Comparison of ENCODE assay signal across 17 mouse cellular contexts in the genomic region with DNA sequence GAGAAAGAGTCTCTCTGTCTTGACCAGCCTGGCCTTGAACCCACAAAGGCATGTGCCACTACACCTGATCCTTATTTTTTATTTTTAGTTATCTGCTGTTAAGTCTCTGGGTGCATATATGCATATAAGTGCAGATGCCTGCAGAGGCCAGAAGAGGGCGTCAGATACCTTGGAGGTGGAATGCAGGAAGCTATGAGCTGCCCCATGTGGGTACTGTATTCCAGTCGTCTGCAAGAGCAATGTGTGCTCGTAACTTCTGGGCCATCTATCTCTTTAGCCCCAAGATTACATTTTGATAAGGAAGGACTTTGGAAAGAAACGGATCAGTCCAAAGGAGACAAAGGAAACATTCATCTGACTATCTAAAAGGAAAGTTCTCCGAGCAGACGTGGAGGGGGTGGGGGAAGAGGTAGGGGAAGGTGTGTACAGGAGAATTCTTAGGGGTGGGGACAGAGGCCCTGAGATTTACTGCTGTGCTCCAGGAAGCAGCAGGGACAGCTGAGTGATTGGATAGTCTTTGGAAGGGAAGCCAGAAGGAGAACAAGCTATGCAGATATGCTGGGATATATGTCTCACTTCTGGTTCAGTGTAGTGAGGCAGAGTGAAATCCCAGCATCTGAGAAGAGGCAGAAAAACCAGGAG. TPM values are rescaled to one million over a fixed set of nuclear protein-coding genes. Genes with fewer than 3 reads are reported as not detected.
DNase-seq lines count a peak whose midpoint lies in the region; ATAC-seq and TF ChIP-seq lines count a peak whose summit lies in the region.
"Had no signal": no experiment of that assay in that cellular context is flagged by ENCODE, and none has a peak within 500 bp of the region (broad histone marks: within the 10 kb centered on the region; RNA-seq: fewer than 3 reads in every experiment).

No protein-coding gene starts in this region.

- no peak for TF ChIP-seq POLR2A in MEL (IDR thresholded peaks at IDR 0.05; ENCODE audit: control insufficient read depth in 1 of 2, insufficient read depth in 1 of 2, low read depth in 1 of 2, low read length in 2 of 2, poor library complexity in 1 of 2)
- no peak for TF ChIP-seq POLR2A in small intestine, adult 2 months (IDR thresholded peaks at IDR 0.05; ENCODE audit: low read depth, low read length)

- H3K27ac ChIP-seq in heart, embryonic 10.5 days = peak overlapping the region; percentile 90
- no peak overlapping the region for H3K27ac ChIP-seq in liver, embryonic 14.5 days
- H3K27ac ChIP-seq in liver, embryonic 11.5 days (ENCODE audit: low read depth, low read length) = no peak overlapping the region
- no peak overlapping the region for H3K27ac ChIP-seq in MEL (ENCODE audit: control insufficient read depth, low read depth, low read length)
- peak overlapping the region; percentile 73 for H3K27ac ChIP-seq in small intestine, adult 2 months (ENCODE audit: insufficient read depth, low read depth, low read length)
- H3K27ac ChIP-seq: embryonic facial prominence, embryonic 15.5 days; forebrain, embryonic 15.5 days; neural tube, embryonic 15.5 days had no signal

- peak; percentile 70 for TF ChIP-seq CTCF in liver, embryonic 14.5 days (IDR thresholded peaks at IDR 0.05; ENCODE audit: low read depth)
- peak; percentile 47 to 54 (median 53) for TF ChIP-seq CTCF in MEL (IDR thresholded peaks at IDR 0.05 in 2 of 3, conservative IDR thresholded peaks at IDR 0.05 in 1 of 3; ENCODE audit: control insufficient read depth in 1 of 3, insufficient read depth in 1 of 3, low read depth in 2 of 3, low read length in 3 of 3, poor library complexity in 1 of 3, severe bottlenecking in 1 of 3)
- peak; percentile 62; the same call in 1 of the 2 replicates for TF ChIP-seq CTCF in small intestine, adult 2 months (IDR thresholded peaks at IDR 0.05; ENCODE audit: extremely low read depth, insufficient read length, insufficient replicate concordance, low read depth, low read length)

- intact Hi-C loops in left cerebral cortex, postnatal 4 days (cut with DNase I) = no loop called here

- no peak for TF ChIP-seq EP300 in liver, embryonic 14.5 days (IDR thresholded peaks at IDR 0.05; ENCODE audit: low read depth)
- TF ChIP-seq EP300 in MEL (IDR thresholded peaks at IDR 0.05; ENCODE audit: low read depth in 1 of 2, low read length in 2 of 2) = no peak

- no peaks in the 10 kb centered on the region for H3K36me3 ChIP-seq in heart, embryonic 10.5 days
- no peaks in the 10 kb centered on the region for H3K36me3 ChIP-seq in liver, embryonic 14.5 days (replicated peaks; ENCODE audit: control insufficient read depth, insufficient read depth, low read depth)
- H3K36me3 ChIP-seq in liver, embryonic 11.5 days (ENCODE audit: control insufficient read depth, insufficient read depth, low read length) = no peaks in the 10 kb centered on the region
- H3K36me3 ChIP-seq in MEL (ENCODE audit: control insufficient read depth in 1 of 2, insufficient read depth in 2 of 2, low read length in 2 of 2) = peaks cover 0 to 6% of the 10 kb centered on the region in 2 experiments; a peak in 1 of 4 replicates
- H3K36me3 ChIP-seq in small intestine, adult 2 months (ENCODE audit: control insufficient read depth, insufficient read depth, low read length) = no peaks in the 10 kb centered on the region
- H3K36me3 ChIP-seq: embryonic facial prominence, embryonic 15.5 days; forebrain, embryonic 15.5 days; limb, embryonic 13.5 days; neural tube, embryonic 15.5 days had no signal

- H3K79me2 ChIP-seq in MEL (ENCODE audit: control insufficient read depth, insufficient read depth, low read length, poor library complexity) = no peaks in the 10 kb centered on the region

- no peak for DNase-seq in heart, embryonic 10.5 days (ENCODE audit: low spot score)
- no peak for DNase-seq in heart, adult 8-10 months (ENCODE audit: low spot score)
- no peak for DNase-seq in liver, embryonic 14.5 days (ENCODE audit: low read depth in 3 of 3, low spot score in 3 of 3)
- no peak for DNase-seq in liver, embryonic 11.5 days (ENCODE audit: low spot score)
- DNase-seq in MEL (ENCODE audit: low read depth, low spot score) = peak; percentile 67
- no peak for DNase-seq in testis, postnatal 10 days (ENCODE audit: low spot score)
- DNase-seq in left cerebral cortex, postnatal 4 days = no peak
- DNase-seq: adrenal gland, postnatal 25 days; right cerebral cortex, adult 18-20 months had no signal

- WGBS in heart, embryonic 10.5 days = 41% methylated on average over 6 of the region's 6 CpGs
- 49% methylated on average over 6 of the region's 6 CpGs for WGBS in liver, embryonic 14.5 days (ENCODE audit: insufficient replicate concordance)
- WGBS in liver, embryonic 11.5 days = 57% methylated on average over 6 of the region's 6 CpGs
- 23% methylated on average over 6 of the region's 6 CpGs for WGBS in small intestine, adult 2 months

- ATAC-seq in liver, embryonic 14.5 days (ENCODE audit: insufficient read depth) = no peak
- ATAC-seq in liver, embryonic 11.5 days (replicated peaks; ENCODE audit: low FRiP score) = no peak
- ATAC-seq: forebrain, embryonic 15.5 days had no signal

- H3K4me3 ChIP-seq in heart, embryonic 10.5 days = no peak overlapping the region
- H3K4me3 ChIP-seq in liver, embryonic 14.5 days (ENCODE audit: insufficient read depth in 1 of 2, low read depth in 2 of 2, low read length in 2 of 2) = no peak overlapping the region
- no peak overlapping the region for H3K4me3 ChIP-seq in liver, embryonic 11.5 days (ENCODE audit: low read depth, low read length)
- H3K4me3 ChIP-seq in MEL (ENCODE audit: control insufficient read depth in 1 of 2, insufficient read depth in 1 of 2, low read depth in 2 of 2, low read length in 2 of 2) = no peak overlapping the region
- H3K4me3 ChIP-seq in small intestine, adult 2 months (ENCODE audit: low read depth, low read length) = no peak overlapping the region
- H3K4me3 ChIP-seq: embryonic facial prominence, embryonic 15.5 days; forebrain, embryonic 15.5 days; limb, embryonic 13.5 days; neural tube, embryonic 15.5 days had no signal

- TF ChIP-seq RAD21 in MEL (IDR thresholded peaks at IDR 0.05; ENCODE audit: low read depth, low read length) = peak; percentile 46

- H3K9me3 ChIP-seq in heart, embryonic 10.5 days = no peaks in the 10 kb centered on the region
- H3K9me3 ChIP-seq in liver, embryonic 14.5 days (ENCODE audit: control insufficient read depth, low read length) = no peaks in the 10 kb centered on the region
- no peaks in the 10 kb centered on the region for H3K9me3 ChIP-seq in liver, embryonic 11.5 days (ENCODE audit: control insufficient read depth, low read length)
- no peaks in the 10 kb centered on the region for H3K9me3 ChIP-seq in MEL (replicated peaks; ENCODE audit: insufficient read depth, low read length)
- H3K9me3 ChIP-seq: embryonic facial prominence, embryonic 15.5 days; forebrain, embryonic 15.5 days; limb, embryonic 13.5 days; neural tube, embryonic 15.5 days had no signal

- H3K4me2 ChIP-seq in liver, embryonic 14.5 days (ENCODE audit: low read depth) = no peak overlapping the region
- no peak overlapping the region for H3K4me2 ChIP-seq in liver, embryonic 11.5 days
- H3K4me2 ChIP-seq: embryonic facial prominence, embryonic 15.5 days; forebrain, embryonic 15.5 days; limb, embryonic 13.5 days; neural tube, embryonic 15.5 days had no signal

- H3K27me3 ChIP-seq in heart, embryonic 10.5 days (ENCODE audit: insufficient read depth, poor library complexity, severe bottlenecking) = no peaks in the 10 kb centered on the region
- no peaks in the 10 kb centered on the region for H3K27me3 ChIP-seq in liver, embryonic 14.5 days (ENCODE audit: control insufficient read depth, insufficient read depth, low read length)
- no peaks in the 10 kb centered on the region for H3K27me3 ChIP-seq in liver, embryonic 11.5 days (replicated peaks; ENCODE audit: control insufficient read depth, insufficient read depth, low read length)
- H3K27me3 ChIP-seq in MEL (ENCODE audit: control insufficient read depth in 1 of 2, insufficient read depth in 2 of 2, low read length in 2 of 2) = no peaks in the 10 kb centered on the region
- H3K27me3 ChIP-seq in small intestine, adult 2 months (ENCODE audit: control insufficient read depth, insufficient read depth, low read length) = no peaks in the 10 kb centered on the region
- H3K27me3 ChIP-seq: embryonic facial prominence, embryonic 15.5 days; forebrain, embryonic 15.5 days; limb, embryonic 13.5 days; neural tube, embryonic 15.5 days had no signal

- H3K4me1 ChIP-seq in heart, embryonic 10.5 days = peaks cover 87% of the 10 kb centered on the region
- peaks cover 2 to 20% of the 10 kb centered on the region in 2 experiments for H3K4me1 ChIP-seq in liver, embryonic 14.5 days (replicated peaks; ENCODE audit: control insufficient read depth in 2 of 2, insufficient read depth in 2 of 2, low read length in 1 of 2)
- H3K4me1 ChIP-seq in liver, embryonic 11.5 days (replicated peaks; ENCODE audit: control insufficient read depth, insufficient read depth, low read length) = peaks cover 30% of the 10 kb centered on the region
- peaks cover 2 to 10% of the 10 kb centered on the region in 2 experiments; a peak in 2 of 4 replicates for H3K4me1 ChIP-seq in MEL (ENCODE audit: control insufficient read depth in 1 of 2, insufficient read depth in 2 of 2, low read length in 2 of 2)
- H3K4me1 ChIP-seq in small intestine, adult 2 months (ENCODE audit: control insufficient read depth, insufficient read depth, insufficient read length, low read length) = peaks cover 62% of the 10 kb centered on the region

- no peak overlapping the region for H3K9ac ChIP-seq in liver, embryonic 14.5 days (replicated peaks)
- H3K9ac ChIP-seq in liver, embryonic 11.5 days (ENCODE audit: low read depth, low read length) = no peak overlapping the region
- no peak overlapping the region for H3K9ac ChIP-seq in MEL (ENCODE audit: control insufficient read depth, low read depth, low read length, poor library complexity, severe bottlenecking)
- H3K9ac ChIP-seq: embryonic facial prominence, embryonic 15.5 days; forebrain, embryonic 15.5 days; limb, embryonic 13.5 days; neural tube, embryonic 15.5 days had no signal

RNA-seq across cellular contexts. Expression of a gene that starts 1.1 kb away (rescaled TPM):
- 142 and 213 TPM in 2 replicates for polyA plus RNA-seq in heart, embryonic 10.5 days (2016; fragmentation: Nextera tagmentation; extraction: Ambion mirVana)
- 100 to 1,000 TPM; 239 to 263 (median 259) TPM for total RNA-seq in heart, adult 8-10 months (2022)
- 0.12 and 0.27 TPM in 2 replicates for polyA plus RNA-seq in liver, embryonic 14.5 days (2012; rRNA removed)
- 0.36 and 0.48 TPM in 2 replicates for polyA plus RNA-seq in liver, embryonic 14.5 days (2014; fragmentation: Nextera tagmentation; extraction: Ambion mirVana)
- polyA plus RNA-seq in liver, embryonic 11.5 days (2014; fragmentation: Nextera tagmentation; extraction: Ambion mirVana) = 2.5 and 3.0 TPM in 2 replicates
- 0.19 and 0.23 TPM in 2 replicates for total RNA-seq in MEL (2012; rRNA removed)
- under 1 TPM in 1 of 2 experiments, not detected in 1; 0.42 TPM for polyA plus RNA-seq in MEL (2012; ENCODE audit: insufficient read depth in 1 of 2, insufficient read length in 2 of 2, low read depth in 1 of 2, low replicate concordance in 2 of 2, missing spikeins in 1 of 2)
- polyA plus RNA-seq in small intestine, adult 2 months (2012; rRNA removed) = 0.25 and 1.2 TPM in 2 replicates
- total RNA-seq in left cerebral cortex, postnatal 4 days (2021) = under 1 TPM in 1 of 2 experiments, not detected in 1; 0.58 TPM

RNA-seq across cellular contexts. Expression of a gene that starts 17.5 kb away (rescaled TPM):
- polyA plus RNA-seq in heart, embryonic 10.5 days (2016; fragmentation: Nextera tagmentation; extraction: Ambion mirVana) = 0.43 and 0.67 TPM in 2 replicates
- total RNA-seq in heart, adult 8-10 months (2022) = not detected
- polyA plus RNA-seq in liver, embryonic 14.5 days (2012; rRNA removed) = 169 and 210 TPM in 2 replicates
- polyA plus RNA-seq in liver, embryonic 14.5 days (2014; fragmentation: Nextera tagmentation; extraction: Ambion mirVana) = 168 and 176 TPM in 2 replicates
- polyA plus RNA-seq in liver, embryonic 11.5 days (2014; fragmentation: Nextera tagmentation; extraction: Ambion mirVana) = 68.1 and 68.7 TPM in 2 replicates
- total RNA-seq in MEL (2012; rRNA removed) = 3.7 and 4.9 TPM in 2 replicates
- polyA plus RNA-seq in MEL (2012; ENCODE audit: insufficient read depth in 1 of 2, insufficient read length in 2 of 2, low read depth in 1 of 2, low replicate concordance in 2 of 2, missing spikeins in 1 of 2) = 10 to 100 TPM in 1 of 2 experiments, not detected in 1; 14.6 TPM
- polyA plus RNA-seq in small intestine, adult 2 months (2012; rRNA removed) = 2.6 and 9.6 TPM in 2 replicates
- under 1 TPM in 1 of 2 experiments, not detected in 1; 0.10 TPM for total RNA-seq in left cerebral cortex, postnatal 4 days (2021)
- total RNA-seq: adrenal gland, postnatal 25 days; layer of hippocampus, postnatal 10 days had no signal
- polyA plus RNA-seq: C2C12 had no signal

RNA-seq across cellular contexts. Expression of a gene that starts 20.9 kb away (rescaled TPM):
- 0.20 and 0.26 TPM in 2 replicates for polyA plus RNA-seq in heart, embryonic 10.5 days (2016; fragmentation: Nextera tagmentation; extraction: Ambion mirVana)
- total RNA-seq in heart, adult 8-10 months (2022) = not detected
- 4.8 and 5.8 TPM in 2 replicates for polyA plus RNA-seq in liver, embryonic 14.5 days (2012; rRNA removed)
- 3.0 and 4.2 TPM in 2 replicates for polyA plus RNA-seq in liver, embryonic 14.5 days (2014; fragmentation: Nextera tagmentation; extraction: Ambion mirVana)
- 1.0 and 2.0 TPM in 2 replicates for polyA plus RNA-seq in liver, embryonic 11.5 days (2014; fragmentation: Nextera tagmentation; extraction: Ambion mirVana)
- 3.8 and 4.7 TPM in 2 replicates for total RNA-seq in MEL (2012; rRNA removed)
- 1 to 10 TPM in 1 of 2 experiments, not detected in 1; 7.7 TPM for polyA plus RNA-seq in MEL (2012; ENCODE audit: insufficient read depth in 1 of 2, insufficient read length in 2 of 2, low read depth in 1 of 2, low replicate concordance in 2 of 2, missing spikeins in 1 of 2)
- 52.1 and 88.3 TPM in 2 replicates for polyA plus RNA-seq in small intestine, adult 2 months (2012; rRNA removed)
- total RNA-seq in left cerebral cortex, postnatal 4 days (2021) = under 1 TPM; 0.20 to 0.22 TPM
- total RNA-seq: adrenal gland, postnatal 25 days; gastrocnemius, postnatal 4 days had no signal
- polyA plus RNA-seq: C2C12; embryonic facial prominence, embryonic 15.5 days had no signal

RNA-seq across cellular contexts. Expression of a gene that starts 24.0 kb away (rescaled TPM):
- polyA plus RNA-seq in heart, embryonic 10.5 days (2016; fragmentation: Nextera tagmentation; extraction: Ambion mirVana) = 56.7 and 78.1 TPM in 2 replicates
- total RNA-seq in heart, adult 8-10 months (2022) = 10 to 100 TPM; 16.3 to 24.2 (median 22.1) TPM
- 16.6 and 28.2 TPM in 2 replicates for polyA plus RNA-seq in liver, embryonic 14.5 days (2012; rRNA removed)
- polyA plus RNA-seq in liver, embryonic 14.5 days (2014; fragmentation: Nextera tagmentation; extraction: Ambion mirVana) = 51.1 and 52.4 TPM in 2 replicates
- 76.8 and 80.2 TPM in 2 replicates for polyA plus RNA-seq in liver, embryonic 11.5 days (2014; fragmentation: Nextera tagmentation; extraction: Ambion mirVana)
- 21.2 and 21.5 TPM in 2 replicates for total RNA-seq in MEL (2012; rRNA removed)
- 10 to 100 TPM in 1 of 2 experiments, not detected in 1; 24.4 TPM for polyA plus RNA-seq in MEL (2012; ENCODE audit: insufficient read depth in 1 of 2, insufficient read length in 2 of 2, low read depth in 1 of 2, low replicate concordance in 2 of 2, missing spikeins in 1 of 2)
- polyA plus RNA-seq in small intestine, adult 2 months (2012; rRNA removed) = 3.5 and 4.1 TPM in 2 replicates
- 10 to 100 TPM; 10.3 to 11.9 TPM for total RNA-seq in left cerebral cortex, postnatal 4 days (2021)

RNA-seq across cellular contexts. Expression of a gene that starts 24.1 kb away (rescaled TPM):
- polyA plus RNA-seq in heart, embryonic 10.5 days (2016; fragmentation: Nextera tagmentation; extraction: Ambion mirVana) = 13.7 and 17.3 TPM in 2 replicates
- total RNA-seq in heart, adult 8-10 months (2022) = 10 to 100 TPM; 10.8 to 19.7 (median 15.5) TPM
- polyA plus RNA-seq in liver, embryonic 14.5 days (2012; rRNA removed) = 31.6 and 32.7 TPM in 2 replicates
- polyA plus RNA-seq in liver, embryonic 14.5 days (2014; fragmentation: Nextera tagmentation; extraction: Ambion mirVana) = 6.9 and 8.2 TPM in 2 replicates
- polyA plus RNA-seq in liver, embryonic 11.5 days (2014; fragmentation: Nextera tagmentation; extraction: Ambion mirVana) = 18.7 and 20.4 TPM in 2 replicates
- 48.1 and 56.9 TPM in 2 replicates for total RNA-seq in MEL (2012; rRNA removed)
- 10 to 100 TPM in 1 of 2 experiments, not detected in 1; 97.8 TPM for polyA plus RNA-seq in MEL (2012; ENCODE audit: insufficient read depth in 1 of 2, insufficient read length in 2 of 2, low read depth in 1 of 2, low replicate concordance in 2 of 2, missing spikeins in 1 of 2)
- 36.2 and 36.4 TPM in 2 replicates for polyA plus RNA-seq in small intestine, adult 2 months (2012; rRNA removed)
- 10 to 100 TPM; 60.9 to 70.9 TPM for total RNA-seq in left cerebral cortex, postnatal 4 days (2021)

Comparison
In these comparisons a context has a peak if more than half of its experiments do, and no peak if none do; other contexts are left out.
1. H3K27ac ChIP-seq: peak in heart, embryonic 10.5 days (single experiment) and small intestine, adult 2 months (single experiment); none in liver, embryonic 14.5 days (single experiment), liver, embryonic 11.5 days (single experiment) and MEL (single experiment).
2. RNA of a gene that starts 1.1 kb away (polyA plus RNA-seq): 142 to 213 TPM in heart, embryonic 10.5 days; 2.5 to 3.0 TPM in liver, embryonic 11.5 days, 0.42 TPM in MEL, 0.12 to 0.48 TPM in liver, embryonic 14.5 days and 0.25 to 1.2 TPM in small intestine, adult 2 months; every median in the first group is over 10 times any median in the second.
3. Peak in every context shown above with its lines, with median percentiles within 50 percentile points of each other: CTCF ChIP-seq.